Mouse (Mus musculus) liver, adult (tissue): Measurements from ENCODE around the gene Ddx23.

ENCODE experiments used
- GATA4 ChIP-seq: IDR thresholded peaks from 2 replicates; pipeline ENCODE4 v1.6.1; 2014; ENCODE audit warnings: mild to moderate bottlenecking, low read length; ENCODE audit not compliant: insufficient replicate concordance

The Ddx23 gene

GRCm38 (mm10) chr15:98608784-98609250 is 53.9 kb downstream of the Ddx23 start:
- no peak for TF ChIP-seq GATA4

- no peak for TF ChIP-seq GATA4
These were observed 54.5 kb downstream of the Ddx23 start for GRCm38 (mm10) chr15:98608058-98608783.

GRCm38 (mm10) chr15:98607557-98607956 is 55.1 kb downstream of the Ddx23 start:
- peak; percentile 95; the same call in 1 of the 2 replicates for TF ChIP-seq GATA4

GRCm38 (mm10) chr15:98606739-98607138 is 56.0 kb downstream of the Ddx23 start:
- no peak for TF ChIP-seq GATA4

- TF ChIP-seq GATA4, result peak; percentile 78; the same call in 1 of the 2 replicates
These were observed 56.6 kb downstream of the Ddx23 start for GRCm38 (mm10) chr15:98606051-98606536.

GRCm38 (mm10) chr15:98604041-98604575 is 58.6 kb downstream of the Ddx23 start:
- no peak for TF ChIP-seq GATA4

- no peak for TF ChIP-seq GATA4
These were observed 59.7 kb downstream of the Ddx23 start for GRCm38 (mm10) chr15:98602921-98603458.

- no peak for TF ChIP-seq GATA4
These were observed 60.4 kb downstream of the Ddx23 start for GRCm38 (mm10) chr15:98602191-98602881.

- no peak for TF ChIP-seq GATA4
These were observed 60.9 kb downstream of the Ddx23 start for GRCm38 (mm10) chr15:98601832-98602190.

- no peak for TF ChIP-seq GATA4
These were observed 62.5 kb downstream of the Ddx23 start for GRCm38 (mm10) chr15:98600036-98600709.

GRCm38 (mm10) chr15:98596609-98597008 is 66.1 kb downstream of the Ddx23 start:
- no peak for TF ChIP-seq GATA4
